Mouse (Mus musculus) liver, embryonic 14.5 days (tissue): ENCODE data around the gene Lingo3. TPM values are rescaled to one million over a fixed set of nuclear protein-coding genes. Genes with fewer than 3 reads are reported as not detected.

Experiments
- ATAC-seq: fragments of 200-750 bp; cut with Nextera tagmentation; 2 replicates; pipeline ENCODE4 v1.8.0; 2017; ENCODE audit warnings: moderate number of reproducible peaks, mild to moderate bottlenecking, moderate library complexity; ENCODE audit not compliant: insufficient read depth
- DNase-seq, 3 experiments: peaks; one replicate each; pipeline ENCODE4 v3.0.0-alpha.2; 2012 to 2013; ENCODE audit warnings: low read depth in 3 of 3, low spot score in 3 of 3
- H3K27ac ChIP-seq: fragments of 300-500 bp; sonication (generic); 2 replicates; pipeline ENCODE4 v1.5.1; 2014; ENCODE audit warnings: moderate library complexity, mild to moderate bottlenecking, control low read depth, inconsistent platforms
- H3K27me3 ChIP-seq: fragments of 300-500 bp; sonication (generic); 2 replicates; pipeline ENCODE4 v1.6.1; 2014; ENCODE audit warnings: mild to moderate bottlenecking, low read length, moderate library complexity; ENCODE audit not compliant: control insufficient read depth, insufficient read depth
- H3K36me3 ChIP-seq: fragments of 300-500 bp; sonication (generic); replicated peaks from 2 replicates; pipeline ENCODE4 v1.6.1; 2014; ENCODE audit warnings: low read depth; ENCODE audit not compliant: control insufficient read depth, insufficient read depth
- H3K4me1 ChIP-seq, 2 experiments: fragments of 200-500 bp in 1 of 2; fragments of 300-500 bp in 1 of 2; sonication (generic) in 1 of 2; replicated peaks; 2 replicates each; pipeline ENCODE4 v1.6.1; 2012 to 2014; ENCODE audit warnings: antibody characterized with exemption in 1 of 2, inconsistent platforms in 1 of 2, low read length in 1 of 2; ENCODE audit not compliant: control insufficient read depth in 2 of 2, insufficient read depth in 2 of 2
- H3K4me2 ChIP-seq: fragments of 300-500 bp; sonication (generic); 2 replicates; pipeline ENCODE4 v1.6.1; 2014; ENCODE audit warnings: low read depth, mild to moderate bottlenecking, control low read depth, moderate library complexity
- H3K4me3 ChIP-seq, 2 experiments: fragments of 200-500 bp in 1 of 2; fragments of 300-500 bp in 1 of 2; sonication (generic) in 1 of 2; 2 replicates each; pipeline ENCODE4 v1.5.1; 2012 to 2014; ENCODE audit warnings: low read depth in 2 of 2, low read length in 2 of 2, mild to moderate bottlenecking in 2 of 2, control low read depth in 1 of 2, inconsistent platforms in 1 of 2, moderate library complexity in 1 of 2; ENCODE audit not compliant: insufficient read depth in 1 of 2
- H3K9ac ChIP-seq: fragments of 300-500 bp; sonication (generic); replicated peaks from 2 replicates; pipeline ENCODE4 v1.6.1; 2014; ENCODE audit warnings: mild to moderate bottlenecking, control low read depth, moderate library complexity
- H3K9me3 ChIP-seq: fragments of 300-500 bp; sonication (generic); 2 replicates; pipeline ENCODE4 v1.6.1; 2016; ENCODE audit warnings: low read length, mixed read lengths; ENCODE audit not compliant: control insufficient read depth
- CTCF ChIP-seq: IDR thresholded peaks from 2 replicates; pipeline ENCODE4 v1.5.1; 2016; ENCODE audit warnings: antibody characterized with exemption, low read depth, control low read depth
- EP300 ChIP-seq: IDR thresholded peaks from 2 replicates; pipeline ENCODE4 v1.6.1; 2016; ENCODE audit warnings: antibody characterized with exemption, low read depth
- WGBS: fragments of 180-500 bp; shearing (Covaris S2); extraction: QIAGEN DNeasy Blood & Tissue Kit; methylation state at CpG from one replicate; pipeline ENCODE4 v1.1.7; 2014; ENCODE audit not compliant: insufficient replicate concordance; 5-methylcytosine and 5-hydroxymethylcytosine counted together
- polyA plus RNA-seq, 2 experiments: library from polyadenylated mRNA; depleted of rRNA in 1 of 2; stranded (reverse) in 1 of 2; unstranded in 1 of 2; fragments of >200 nt; fragmentation: Nextera tagmentation in 1 of 2; extraction: Ambion mirVana in 1 of 2; gene quantifications; 2 replicates each; pipeline versions ENCODE4 v1.2.1 to v1.2.3; 2012 to 2014

Gene Lingo3
- polyA plus RNA-seq, 2 experiments = 0.01 TPM; not detected in 1

DNA sequence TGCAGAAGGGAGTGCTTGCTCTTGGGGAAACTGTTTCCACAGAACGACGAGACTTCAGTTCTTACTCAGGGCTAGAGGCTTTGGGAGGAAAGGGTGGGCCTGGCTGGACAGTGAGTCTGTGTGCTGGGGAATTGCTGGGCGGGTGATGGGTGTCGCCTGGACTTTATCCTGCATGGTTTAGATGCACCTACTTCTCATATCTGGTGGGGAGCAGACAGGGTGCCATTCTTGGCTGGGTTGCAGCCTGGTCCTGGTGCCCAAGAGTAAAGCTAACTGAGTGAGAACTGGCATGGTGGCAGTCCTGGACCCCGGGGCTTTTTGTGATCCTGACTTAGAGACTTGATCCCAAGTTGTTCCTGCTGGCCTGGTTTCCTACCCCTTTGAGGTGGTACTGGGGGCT, 13.1 kb upstream of the Lingo3 start:
- DNase-seq (peak in 2 of 3 experiments; percentile 57 to 64), ATAC-seq (peak; percentile 34)
- Histone ChIP-seq H3K9ac (peak overlapping the region; percentile 99), H3K9me3 (no peaks in the 10 kb centered on the region), H3K4me2 (peak overlapping the region; percentile 99), H3K27ac (peak overlapping the region; percentile 100), H3K4me3 (peak overlapping the region; percentile 69 to 100), H3K27me3 (no peaks in the 10 kb centered on the region), H3K36me3 (peaks cover 15% of the 10 kb centered on the region), H3K4me1 (peaks cover 52 to 58% of the 10 kb centered on the region in 2 experiments)
- no peak for TF ChIP-seq CTCF
- peak; percentile 55; the same call in 1 of the 2 replicates for TF ChIP-seq EP300
- WGBS = 39% methylated on average over 5 of the region's 5 CpGs

DNA sequence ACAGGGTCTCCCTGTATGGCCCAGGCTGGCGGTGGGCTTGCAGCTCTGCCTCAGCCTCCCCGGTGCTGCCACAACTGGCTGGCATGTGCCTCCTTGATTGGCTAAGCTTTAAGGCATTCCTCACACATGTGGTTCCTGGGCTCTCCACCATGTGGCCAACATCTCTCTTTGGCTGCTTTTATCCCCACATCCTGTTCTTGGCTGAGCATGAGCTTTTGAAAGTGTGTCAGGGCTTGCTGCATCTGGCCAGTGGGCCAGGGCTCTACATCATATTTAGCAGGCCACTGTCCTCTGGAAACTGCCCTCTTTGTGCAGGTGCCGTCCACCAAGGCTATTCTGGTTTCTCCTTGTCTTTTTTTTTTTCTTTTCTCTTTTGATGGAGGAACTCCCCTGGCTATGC, 12.4 kb upstream of the Lingo3 start:
- no peak for ATAC-seq
- H3K4me1 ChIP-seq = peaks cover 46 to 51% of the 10 kb centered on the region in 2 experiments
- peak overlapping the region; percentile 69 to 100 for H3K4me3 ChIP-seq
- peak overlapping the region; percentile 99 for H3K4me2 ChIP-seq
- H3K27ac ChIP-seq = peak overlapping the region; percentile 100
- H3K9ac ChIP-seq = peak overlapping the region; percentile 99
- no peaks in the 10 kb centered on the region for H3K9me3 ChIP-seq
- TF ChIP-seq EP300 = no peak
- TF ChIP-seq CTCF = peak; percentile 56
- peaks cover 14% of the 10 kb centered on the region for H3K36me3 ChIP-seq
- no peaks in the 10 kb centered on the region for H3K27me3 ChIP-seq
- 31% methylated on average over 3 of the region's 3 CpGs for WGBS
- DNase-seq = peak in 1 of 3 experiments; percentile 46

DNA sequence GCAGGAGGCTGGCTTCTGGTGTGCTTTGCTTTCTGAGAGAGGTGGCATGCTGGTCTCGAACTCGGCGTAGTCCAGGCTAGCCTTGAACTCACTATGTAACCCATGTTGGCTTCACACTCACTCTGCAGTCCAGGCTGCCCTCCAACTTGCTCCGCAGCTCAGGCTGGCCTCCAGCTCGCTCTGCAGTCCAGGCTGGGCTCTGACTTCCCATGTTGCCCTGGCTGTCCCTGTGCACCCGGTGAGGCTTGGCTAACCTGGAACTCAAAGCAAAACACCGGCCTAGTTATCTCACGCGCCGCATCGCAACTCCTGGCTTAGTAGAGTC, 11.9 kb upstream of the Lingo3 start:
- H3K27ac ChIP-seq = peak overlapping the region; percentile 100
- no peak for DNase-seq
- peak overlapping the region; percentile 99 for H3K9ac ChIP-seq
- peak overlapping the region; percentile 69 to 100 for H3K4me3 ChIP-seq
- TF ChIP-seq CTCF = no peak
- no peak for TF ChIP-seq EP300
- peaks cover 11% of the 10 kb centered on the region for H3K36me3 ChIP-seq
- 7% methylated on average over 11 of the region's 11 CpGs for whole genome bisulfite sequencing
- no peaks in the 10 kb centered on the region for H3K27me3 ChIP-seq
- ATAC-seq = no peak
- peaks cover 40 to 46% of the 10 kb centered on the region in 2 experiments for H3K4me1 ChIP-seq
- peak overlapping the region; percentile 99 for H3K4me2 ChIP-seq
- H3K9me3 ChIP-seq = no peaks in the 10 kb centered on the region

DNA sequence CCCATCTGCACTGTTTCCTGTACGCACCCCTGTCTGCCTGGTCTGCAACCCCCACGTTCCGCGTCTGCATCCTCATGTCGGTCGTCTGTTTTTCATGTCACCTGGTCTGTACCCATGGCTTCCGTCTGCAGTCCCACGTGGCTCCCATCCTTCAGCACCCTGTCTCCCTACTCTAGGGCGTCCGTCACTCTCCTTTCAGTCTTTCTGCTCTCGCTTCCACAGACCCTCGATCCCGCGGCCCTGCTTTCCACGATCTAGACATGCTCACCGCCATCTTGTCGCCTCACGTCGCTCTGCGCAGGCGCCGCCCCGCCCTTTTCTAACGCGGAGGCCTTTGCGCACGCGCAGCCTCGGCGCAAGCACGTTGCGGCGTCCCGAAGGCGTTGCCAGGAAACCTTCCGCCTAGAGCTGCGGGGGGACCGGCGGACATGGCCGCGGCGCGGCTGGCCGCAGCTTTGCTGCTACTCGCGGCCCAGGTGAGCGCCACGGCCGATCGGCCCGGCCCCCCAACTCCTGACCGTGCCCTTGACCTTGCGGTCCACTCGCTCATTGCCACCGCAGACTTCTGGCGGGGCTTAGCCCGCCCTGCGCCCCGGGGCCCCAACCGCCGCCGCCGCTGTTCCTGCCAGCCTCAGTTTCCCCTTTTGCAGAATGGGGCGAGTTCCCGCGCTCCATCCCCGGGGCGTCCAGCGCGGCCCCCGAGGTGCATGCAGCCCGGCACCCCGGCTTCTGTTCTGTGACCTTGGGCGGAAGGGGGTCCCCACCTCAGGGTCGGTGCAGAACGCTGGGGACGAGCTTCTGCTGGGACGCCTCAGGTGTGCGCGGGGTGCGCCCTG, 11.3 kb upstream of the Lingo3 start, which contains the start of the genes Lsm7 and Sppl2b:
Gene Lsm7, minus strand, starts transcription at position 297 of the 836 bp plus-strand sequence.
Gene Sppl2b, plus strand, starts transcription at position 363 of the 836 bp plus-strand sequence.
- WGBS = under 1% methylated on average over 79 of the region's 81 CpGs
- Histone ChIP-seq H3K9ac (peak within 1 kb of the TSS; percentile 99), H3K27me3 (no peaks in the 10 kb centered on the region), H3K4me1 (peaks cover 37 to 46% of the 10 kb centered on the region in 2 experiments), H3K4me2 (peak within 1 kb of the TSS; percentile 99), H3K27ac (peak within 1 kb of the TSS; percentile 100), H3K9me3 (no peaks in the 10 kb centered on the region), H3K4me3 (peak within 1 kb of the TSS; percentile 92 to 100), H3K36me3 (peaks cover 11% of the 10 kb centered on the region)
- TF ChIP-seq CTCF = no peak
- no peak for TF ChIP-seq EP300
- DNase-seq (peak; percentile 88 to 90 (median 90)), ATAC-seq (peak; percentile 20)

DNA sequence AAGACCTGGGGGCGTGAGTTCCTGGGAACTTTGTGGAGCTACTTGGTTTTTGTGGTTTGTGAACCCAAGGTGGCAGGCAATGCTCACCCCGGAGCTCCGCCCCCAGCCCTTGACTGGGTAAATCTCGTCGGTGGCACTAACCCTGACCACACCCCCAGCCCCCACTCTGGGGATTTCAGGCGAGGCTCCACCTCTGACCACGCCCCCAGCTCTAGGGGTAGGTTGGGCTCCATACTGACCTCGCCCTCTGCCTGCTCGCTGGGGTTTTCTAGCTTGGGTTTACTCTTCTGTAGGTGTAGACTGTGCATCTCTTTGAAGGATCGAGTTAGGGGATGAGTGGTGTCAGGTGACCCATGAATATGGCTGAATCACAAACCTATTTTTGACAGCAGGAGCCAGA, 4.7 kb upstream of the Lingo3 start:
- Histone ChIP-seq H3K9me3 (no peaks in the 10 kb centered on the region), H3K27me3 (peaks cover 25% of the 10 kb centered on the region), H3K4me1 (peaks cover 0 to 10% of the 10 kb centered on the region in 2 experiments; a peak in 2 of 4 replicates), H3K36me3 (peaks cover 9% of the 10 kb centered on the region), H3K4me2 (no peak overlapping the region), H3K27ac (no peak overlapping the region), H3K9ac (no peak overlapping the region), H3K4me3 (no peak overlapping the region)
- no peak for TF ChIP-seq CTCF
- TF ChIP-seq EP300 = no peak
- WGBS = 3% methylated on average over 10 of the region's 10 CpGs
- peak in 2 of 3 experiments; percentile 54 to 64 for DNase-seq
- ATAC-seq = peak; percentile 77
